Mouse (Mus musculus) heart, adult 2 months (tissue): ENCODE data around the gene Angptl8. TPM values are rescaled to one million over a fixed set of nuclear protein-coding genes. Genes with fewer than 3 reads are reported as not detected.

Experiments used
- DNase-seq, 2 experiments: peaks; one replicate each; pipeline ENCODE4 v3.0.0; 2021
- H3K27ac ChIP-seq: fragments of 200-600 bp; 2 replicates; pipeline ENCODE4 v1.8.1; 2022
- H3K27me3 ChIP-seq: fragments of 200-500 bp; 2 replicates; pipeline ENCODE4 v1.6.1; 2012; ENCODE audit warnings: mild to moderate bottlenecking, low read length, inconsistent platforms, mixed read lengths; ENCODE audit not compliant: control insufficient read depth, insufficient read depth
- H3K36me3 ChIP-seq: fragments of 200-500 bp; 2 replicates; pipeline ENCODE4 v1.6.1; 2012; ENCODE audit warnings: low read length, inconsistent platforms; ENCODE audit not compliant: control insufficient read depth, insufficient read depth
- H3K4me1 ChIP-seq: fragments of 200-500 bp; 2 replicates; pipeline ENCODE4 v1.6.1; 2011; ENCODE audit warnings: low read length; ENCODE audit not compliant: control insufficient read depth, insufficient read depth
- H3K4me3 ChIP-seq: fragments of 200-600 bp; 2 replicates; pipeline ENCODE4 v1.8.1; 2022
- H3K79me2 ChIP-seq: fragments of 200-500 bp; replicated peaks from 2 replicates; pipeline ENCODE4 v1.6.1; 2012; ENCODE audit warnings: mild to moderate bottlenecking, inconsistent platforms, low read length, moderate library complexity, mixed read lengths; ENCODE audit not compliant: control insufficient read depth, insufficient read depth
- H3K9ac ChIP-seq: fragments of 200-500 bp; 2 replicates; pipeline ENCODE4 v1.6.1; 2012; ENCODE audit warnings: low read depth, mild to moderate bottlenecking, control low read depth, inconsistent platforms, low read length, mixed read lengths
- CTCF ChIP-seq: fragments of 200-600 bp; IDR thresholded peaks from 2 replicates; pipeline ENCODE4 v1.8.1; 2022; ENCODE audit warnings: antibody characterized with exemption, mild to moderate bottlenecking, moderate library complexity
- EP300 ChIP-seq: fragments of 200-500 bp; IDR thresholded peaks from 2 replicates; pipeline ENCODE4 v1.6.1; 2011; ENCODE audit warnings: low read depth, low read length, control low read depth; ENCODE audit not compliant: insufficient read depth
- POLR2A ChIP-seq: fragments of 200-500 bp; IDR thresholded peaks from 2 replicates; pipeline ENCODE4 v1.6.1; 2011; ENCODE audit warnings: mild to moderate bottlenecking, low read depth, low read length, control low read depth; ENCODE audit not compliant: insufficient read depth
- WGBS: fragments of 180-500 bp; shearing (Covaris S2); methylation state at CpG from one replicate; pipeline ENCODE4 v1.1.7; 2018; 5-methylcytosine and 5-hydroxymethylcytosine counted together
- intact Hi-C: fragments of 180-260 bp; cut with DNase I; formaldehyde crosslinking; loops from one replicate; pipeline ENCODE4 v1.15.1; 2025
- polyA plus RNA-seq: library from polyadenylated mRNA; depleted of rRNA; stranded (reverse); fragments of >200 nt; gene quantifications from 2 replicates; pipeline ENCODE4 v1.2.3, GENCODE M21; 2012
- total RNA-seq, 2 experiments: library from RNA; stranded (reverse); gene quantifications; 2 replicates each; pipeline ENCODE4 v1.2.3; 2021

Angptl8 gene
- total and polyA plus RNA-seq, 3 experiments = 2.4 TPM; not detected in 2

DNA sequence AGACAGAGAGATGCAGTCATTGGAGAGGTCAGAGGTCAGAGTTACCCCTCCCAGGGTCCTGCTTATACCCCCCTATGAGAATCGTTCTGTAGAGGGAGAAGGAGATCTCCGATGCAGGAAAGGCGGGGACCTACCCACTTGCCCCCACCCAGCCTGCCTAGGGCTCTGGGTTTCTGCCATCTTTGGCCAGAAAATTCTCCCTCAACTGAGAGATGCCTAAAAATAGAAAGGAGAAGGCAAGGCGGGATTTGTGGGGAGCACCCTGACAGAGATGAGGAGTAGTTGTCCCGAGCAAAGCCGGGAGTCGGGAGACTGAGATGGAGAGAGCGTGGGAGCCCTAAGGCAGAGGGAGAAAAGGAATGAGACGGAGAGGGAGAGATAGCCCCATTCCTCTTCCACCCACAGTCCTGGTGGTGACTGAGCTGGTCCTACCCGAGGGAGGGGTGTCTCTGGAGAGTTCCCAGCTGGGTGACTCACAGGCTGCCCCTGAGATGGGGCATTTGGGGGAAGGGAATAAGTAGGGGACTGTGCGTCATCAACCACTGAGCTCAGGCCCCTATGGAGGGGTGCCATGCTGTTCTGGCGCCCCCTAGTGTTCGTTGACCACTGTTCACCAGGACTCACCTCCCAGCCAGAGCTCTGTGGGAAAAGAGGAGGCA is 31.2 kb upstream of the Angptl8 start:
- 19% methylated on average over 13 of the region's 13 CpGs for WGBS
- no peaks in the 10 kb centered on the region for H3K79me2 ChIP-seq
- TF ChIP-seq POLR2A (peak; percentile 20; the same call in 1 of the 2 replicates), EP300 (peak; percentile 80; the same call in 1 of the 2 replicates), CTCF (peak; percentile 99; the same call in 1 of the 2 replicates)
- DNase-seq = peak; percentile 86 to 90
- intact Hi-C loops = loop anchor here (1.0 to 5.0 kb wide), 4 partner anchors 17 to 202 kb away; no protein-coding TSS in a partner anchor
- peak overlapping the region; percentile 9; the same call in 1 of the 2 replicates for H3K4me3 ChIP-seq
- peak overlapping the region; percentile 86 for H3K27ac ChIP-seq
- H3K27me3 ChIP-seq = no peaks in the 10 kb centered on the region
- H3K9ac ChIP-seq = peak overlapping the region; percentile 44
- H3K4me1 ChIP-seq = 0 out of 2 replicates have a peak, but pooled peaks cover 2% of the 10 kb centered on the region
- no peaks in the 10 kb centered on the region for H3K36me3 ChIP-seq

DNA sequence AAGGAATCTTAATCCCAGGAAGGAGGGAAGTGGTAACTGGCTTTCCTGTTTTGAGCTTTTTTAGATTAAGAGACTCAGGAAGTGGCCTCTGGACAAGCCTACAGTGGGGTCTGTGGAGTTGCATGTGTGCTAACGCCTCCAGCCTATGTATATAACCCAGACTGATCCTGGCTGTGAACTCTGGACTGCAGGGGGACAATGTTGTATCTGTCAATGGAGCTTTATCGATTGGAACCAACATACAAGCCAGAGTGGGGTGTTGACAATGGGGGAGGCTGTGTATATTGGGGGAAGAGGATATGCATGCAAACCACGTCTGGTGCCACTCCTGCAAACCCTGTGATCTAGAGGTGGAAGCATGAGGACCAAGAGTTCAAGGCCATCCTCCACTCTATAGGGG is 28.9 kb upstream of the Angptl8 start:
- TF ChIP-seq POLR2A (no peak), CTCF (no peak), EP300 (no peak)
- Histone ChIP-seq H3K27ac (no peak overlapping the region), H3K9ac (no peak overlapping the region), H3K4me3 (no peak overlapping the region), H3K36me3 (no peaks in the 10 kb centered on the region), H3K4me1 (0 out of 2 replicates have a peak, but pooled peaks cover 2% of the 10 kb centered on the region), H3K79me2 (no peaks in the 10 kb centered on the region), H3K27me3 (no peaks in the 10 kb centered on the region)
- no peak for DNase-seq
- intact Hi-C loops = no loop called here
- 47% methylated on average over 3 of the region's 3 CpGs for WGBS

DNA sequence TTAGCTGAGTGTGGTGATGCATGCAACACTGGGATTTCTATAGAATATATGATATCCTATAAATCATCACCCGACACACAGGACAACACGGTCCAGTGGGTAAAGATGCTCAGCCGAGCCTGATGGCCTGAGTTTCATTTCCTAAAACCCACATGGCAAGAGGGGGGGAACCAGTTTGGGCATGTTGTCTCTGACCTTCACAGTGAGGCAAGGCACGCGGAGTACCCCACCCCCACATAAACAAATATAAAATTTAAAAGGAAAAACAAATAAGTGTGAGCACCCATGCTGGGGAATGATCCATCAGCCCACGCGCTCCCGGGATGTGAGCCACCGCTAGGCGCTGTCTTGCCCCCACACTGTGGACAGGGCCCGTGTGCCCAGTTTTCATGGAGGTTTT is 28.3 kb upstream of the Angptl8 start:
- Histone ChIP-seq H3K27ac (no peak overlapping the region), H3K79me2 (no peaks in the 10 kb centered on the region), H3K9ac (no peak overlapping the region), H3K4me3 (no peak overlapping the region), H3K4me1 (0 out of 2 replicates have a peak, but pooled peaks cover 2% of the 10 kb centered on the region), H3K27me3 (no peaks in the 10 kb centered on the region), H3K36me3 (no peaks in the 10 kb centered on the region)
- intact Hi-C loops = no loop called here
- TF ChIP-seq POLR2A = no peak
- TF ChIP-seq EP300 = no peak
- TF ChIP-seq CTCF = no peak
- DNase-seq = no peak
- WGBS = 82% methylated on average over 11 of the region's 11 CpGs

DNA sequence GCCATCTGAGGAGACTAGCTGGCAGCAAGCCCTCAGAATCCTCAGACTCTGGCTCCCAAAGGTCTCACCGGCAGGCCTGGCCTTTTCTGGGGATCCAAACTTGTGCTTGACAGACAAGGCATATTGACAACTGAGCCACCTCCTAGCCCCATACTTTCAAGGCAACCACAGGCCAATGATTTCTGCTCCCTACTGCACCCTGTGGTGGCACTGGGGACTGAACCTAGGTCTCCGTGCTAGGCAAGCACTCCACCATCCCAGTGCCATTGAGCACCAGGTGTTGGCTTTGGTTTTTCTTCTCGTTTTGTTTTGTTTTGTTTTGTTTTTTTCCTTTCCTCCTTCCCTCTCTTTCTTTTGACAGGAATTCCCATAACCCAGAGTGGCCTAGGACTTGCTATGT is 26.7 kb upstream of the Angptl8 start:
- no peaks in the 10 kb centered on the region for H3K79me2 ChIP-seq
- intact Hi-C loops = no loop called here
- DNase-seq = no peak
- H3K36me3 ChIP-seq = no peaks in the 10 kb centered on the region
- H3K4me3 ChIP-seq = no peak overlapping the region
- 62% methylated on average over 3 of the region's 3 CpGs for WGBS
- 0 out of 2 replicates have a peak, but pooled peaks cover 2% of the 10 kb centered on the region for H3K4me1 ChIP-seq
- TF ChIP-seq CTCF (peak; percentile 33; the same call in 1 of the 2 replicates), EP300 (no peak)
- H3K27ac ChIP-seq = no peak overlapping the region
- H3K9ac ChIP-seq = no peak overlapping the region
- no peaks in the 10 kb centered on the region for H3K27me3 ChIP-seq

DNA sequence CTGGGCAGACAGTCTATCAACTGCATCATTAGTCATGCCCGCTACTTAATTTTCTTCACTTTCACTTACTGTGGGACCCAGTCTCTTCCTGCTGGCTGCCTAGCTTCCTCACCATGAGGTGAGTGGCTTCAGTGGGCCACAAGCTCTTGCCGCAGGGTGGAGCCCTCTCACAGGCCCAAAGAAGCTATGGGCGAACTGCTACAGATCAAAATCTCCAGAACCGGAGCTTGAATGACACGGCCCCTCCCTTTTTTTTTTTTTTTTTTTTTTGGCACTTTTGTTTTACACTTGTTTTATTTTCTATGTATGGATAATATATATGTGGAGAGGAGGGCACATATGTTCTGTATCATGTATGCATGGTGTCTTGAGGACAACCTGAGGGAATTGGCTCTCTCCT is 24.1 kb upstream of the Angptl8 start:
- no peak overlapping the region for H3K4me3 ChIP-seq
- no peak overlapping the region for H3K27ac ChIP-seq
- DNase-seq = no peak
- no peaks in the 10 kb centered on the region for H3K36me3 ChIP-seq
- no peaks in the 10 kb centered on the region for H3K79me2 ChIP-seq
- no peaks in the 10 kb centered on the region for H3K27me3 ChIP-seq
- intact Hi-C loops = no loop called here
- TF ChIP-seq CTCF (no peak), EP300 (no peak), POLR2A (no peak)
- H3K4me1 ChIP-seq = 0 out of 2 replicates have a peak, but pooled peaks cover 2% of the 10 kb centered on the region
- H3K9ac ChIP-seq = no peak overlapping the region
- WGBS = 83% methylated on average over 5 of the region's 5 CpGs

DNA sequence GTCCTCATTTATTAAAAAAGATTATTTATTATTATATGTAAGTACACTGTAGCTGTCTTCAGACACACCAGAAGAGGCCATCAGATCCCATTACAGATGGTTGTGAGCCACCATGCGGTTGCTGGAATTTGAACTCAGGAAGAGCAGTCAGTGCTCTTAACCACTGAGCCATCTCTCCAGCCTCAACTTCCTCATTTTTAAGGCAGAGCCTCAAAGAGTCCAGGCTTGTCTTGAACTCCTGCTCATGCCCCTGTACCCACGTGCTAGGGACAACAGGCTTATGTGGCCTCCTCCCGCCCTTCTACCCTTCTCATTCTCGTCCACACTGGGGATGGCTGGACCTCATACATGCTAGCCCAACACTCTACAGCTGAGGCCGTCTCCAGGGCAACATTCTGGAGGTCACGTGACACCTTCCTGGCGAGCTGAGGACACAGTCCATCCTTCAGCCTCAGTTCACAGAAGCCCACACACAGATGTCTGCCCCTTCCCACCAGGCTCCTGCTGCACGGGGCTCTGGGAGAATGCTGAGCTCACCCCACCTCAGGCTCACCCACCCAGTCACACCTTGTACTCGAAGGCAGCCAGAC is 18.5 kb upstream of the Angptl8 start:
- Histone ChIP-seq H3K9ac (no peak overlapping the region), H3K4me3 (no peak overlapping the region), H3K27ac (no peak overlapping the region), H3K4me1 (no peaks in the 10 kb centered on the region), H3K27me3 (no peaks in the 10 kb centered on the region), H3K36me3 (no peaks in the 10 kb centered on the region), H3K79me2 (no peaks in the 10 kb centered on the region)
- 77% methylated on average over 9 of the region's 9 CpGs for WGBS
- intact Hi-C loops = no loop called here
- TF ChIP-seq EP300 (no peak), CTCF (no peak), POLR2A (no peak)
- no peak for DNase-seq
